19 mouse cellular contexts compared by ENCODE assay signal in genomic region chr6:100758431-100759208, GRCm38 (mm10).
"Had no signal": no experiment of that assay in that cellular context is flagged by ENCODE, and none has a peak within 500 bp of the region (broad histone marks: within the 10 kb centered on the region; RNA-seq: fewer than 3 reads in every experiment).

No protein-coding gene starts in this region.

- H3K4me3 ChIP-seq: lung, embryonic 15.5 days; midbrain, embryonic 10.5 days; midbrain, embryonic 13.5 days; midbrain, embryonic 15.5 days; myocyte; neural tube, embryonic 13.5 days; neural tube, embryonic 15.5 days; stomach, embryonic 15.5 days had no signal

- H3K36me3 ChIP-seq: lung, embryonic 15.5 days; midbrain, embryonic 10.5 days; midbrain, embryonic 13.5 days; midbrain, embryonic 15.5 days; neural tube, embryonic 13.5 days; neural tube, embryonic 15.5 days; stomach, embryonic 15.5 days had no signal

- H3K4me1 ChIP-seq: lung, embryonic 15.5 days; midbrain, embryonic 10.5 days; midbrain, embryonic 13.5 days; midbrain, embryonic 15.5 days; neural tube, embryonic 13.5 days; neural tube, embryonic 15.5 days; stomach, embryonic 15.5 days had no signal

- H3K4me2 ChIP-seq: lung, embryonic 15.5 days; midbrain, embryonic 13.5 days; midbrain, embryonic 15.5 days; neural tube, embryonic 13.5 days; neural tube, embryonic 15.5 days; stomach, embryonic 15.5 days had no signal

- ATAC-seq: liver, postnatal 0 days; lung, postnatal 0 days; midbrain, embryonic 13.5 days; midbrain, embryonic 15.5 days had no signal

- H3K9me3 ChIP-seq: lung, embryonic 15.5 days; midbrain, embryonic 10.5 days; midbrain, embryonic 13.5 days; midbrain, embryonic 15.5 days; neural tube, embryonic 13.5 days; neural tube, embryonic 15.5 days; stomach, embryonic 15.5 days had no signal

- H3K9ac ChIP-seq: liver, postnatal 0 days; lung, embryonic 15.5 days; midbrain, embryonic 13.5 days; midbrain, embryonic 15.5 days; neural tube, embryonic 13.5 days; neural tube, embryonic 15.5 days; stomach, embryonic 15.5 days had no signal

- H3K27ac ChIP-seq: lung, embryonic 15.5 days; midbrain, embryonic 10.5 days; midbrain, embryonic 13.5 days; midbrain, embryonic 15.5 days; neural tube, embryonic 13.5 days; neural tube, embryonic 15.5 days; stomach, embryonic 15.5 days; stomach, postnatal 0 days had no signal

- DNase-seq: liver, postnatal 0 days; lung, adult 2 months; lung, postnatal 4 days; retina, postnatal 1 day; right cerebral cortex, adult 18-20 months; right cerebral cortex, postnatal 14 days; thymus, adult 2 months; thymus, postnatal 25 days; thymus, postnatal 4 days had no signal

- H3K27me3 ChIP-seq: lung, embryonic 15.5 days; midbrain, embryonic 13.5 days; midbrain, embryonic 15.5 days; neural tube, embryonic 13.5 days; neural tube, embryonic 15.5 days; stomach, embryonic 15.5 days had no signal
